Mouse (Mus musculus) neural tube, embryonic 13.5 days (tissue): ENCODE measurements around the gene Patj. TPM values are rescaled to one million over a fixed set of nuclear protein-coding genes. Genes with fewer than 3 reads are reported as not detected.

Experiments
- ATAC-seq: fragments of 200-750 bp; cut with Nextera tagmentation; 2 replicates; pipeline ENCODE4 v1.8.0; 2017; ENCODE audit warnings: low read depth, mild to moderate bottlenecking, moderate TSS enrichment, moderate library complexity
- H3K27ac ChIP-seq: fragments of 300-500 bp; sonication (generic); replicated peaks from 2 replicates; pipeline ENCODE4 v1.5.1; 2015; ENCODE audit warnings: moderate library complexity, mild to moderate bottlenecking, inconsistent platforms
- H3K27me3 ChIP-seq: fragments of 300-500 bp; sonication (generic); 2 replicates; pipeline ENCODE4 v1.6.1; 2015; ENCODE audit warnings: mild to moderate bottlenecking, inconsistent platforms
- H3K36me3 ChIP-seq: fragments of 300-500 bp; sonication (generic); 2 replicates; pipeline ENCODE4 v1.6.1; 2015; ENCODE audit warnings: mild to moderate bottlenecking, inconsistent platforms
- H3K4me1 ChIP-seq: fragments of 300-500 bp; sonication (generic); replicated peaks from 2 replicates; pipeline ENCODE4 v1.6.1; 2015; ENCODE audit warnings: inconsistent platforms
- H3K4me2 ChIP-seq: fragments of 300-500 bp; sonication (generic); 2 replicates; pipeline ENCODE4 v1.6.1; 2015; ENCODE audit warnings: inconsistent platforms, mild to moderate bottlenecking, moderate library complexity
- H3K4me3 ChIP-seq: fragments of 300-500 bp; sonication (generic); 2 replicates; pipeline ENCODE4 v1.5.1; 2015; ENCODE audit warnings: mild to moderate bottlenecking, inconsistent platforms
- H3K9ac ChIP-seq: fragments of 300-500 bp; sonication (generic); 2 replicates; pipeline ENCODE4 v1.6.1; 2015; ENCODE audit warnings: moderate library complexity, mild to moderate bottlenecking, inconsistent platforms
- H3K9me3 ChIP-seq: fragments of 300-500 bp; sonication (generic); 2 replicates; pipeline ENCODE4 v1.6.1; 2016; ENCODE audit warnings: inconsistent platforms
- WGBS: fragments of 180-500 bp; shearing (Covaris S2); methylation state at CpG from one replicate; pipeline ENCODE4 v1.1.7; 2015; 5-methylcytosine and 5-hydroxymethylcytosine counted together
- polyA plus RNA-seq: library from polyadenylated mRNA; unstranded; fragments of >200 nt; fragmentation: Nextera tagmentation; extraction: Ambion mirVana; gene quantifications from 2 replicates; pipeline ENCODE4 v1.2.1, GENCODE M21; 2015

Gene Patj
- polyA plus RNA-seq, 1 experiment from 2014 or later = 4.5 TPM

DNA sequence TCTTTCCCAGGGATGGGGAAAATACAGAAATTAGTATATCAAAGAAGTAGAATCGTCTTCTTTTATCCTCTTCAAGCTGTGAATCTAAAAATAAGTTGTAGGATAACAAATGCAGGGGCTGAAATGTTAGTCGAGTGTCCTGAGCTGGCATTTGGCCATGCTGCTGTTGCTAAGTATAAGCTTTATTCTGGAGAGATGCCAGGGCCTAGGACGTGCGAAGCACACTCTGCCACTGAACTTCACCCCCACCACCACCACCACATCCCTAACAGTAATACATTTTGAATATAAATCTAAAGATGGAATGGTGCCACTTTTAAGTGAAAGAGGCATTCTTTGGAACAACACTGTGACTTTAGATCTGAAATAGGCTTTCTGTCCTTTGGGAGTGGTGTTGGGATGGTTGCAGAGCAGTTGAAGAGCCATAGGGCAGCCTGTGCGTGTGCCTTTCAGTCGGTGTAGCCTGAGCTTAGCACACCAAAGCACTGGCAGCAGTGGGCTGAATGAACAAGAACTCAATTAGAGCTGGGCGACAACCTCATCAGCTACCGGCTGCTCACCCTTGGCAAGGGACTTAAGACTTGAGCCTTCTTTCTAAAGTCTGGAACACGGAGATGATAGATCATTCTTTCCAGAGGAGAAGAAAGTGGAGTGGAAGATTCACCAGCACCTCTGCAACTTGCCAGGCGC lies 168.1 kb downstream of the Patj start:
- H3K4me1 ChIP-seq = peaks cover 6% of the 10 kb centered on the region
- H3K27ac ChIP-seq = no peak overlapping the region
- no peak for ATAC-seq

GRCm38 (mm10) chr4:98564196-98564865 lies 168.7 kb downstream of the Patj start:
- Histone ChIP-seq H3K9me3 (no peaks in the 10 kb centered on the region), H3K4me2 (no peak overlapping the region), H3K4me3 (no peak overlapping the region), H3K9ac (no peak overlapping the region), H3K4me1 (peaks cover 6% of the 10 kb centered on the region), H3K27me3 (no peaks in the 10 kb centered on the region), H3K36me3 (no peaks in the 10 kb centered on the region), H3K27ac (no peak overlapping the region)
- WGBS = 87% methylated on average over 6 of the region's 6 CpGs
- ATAC-seq = no peak

More for the DNA sequence above, 168.1 kb downstream of the Patj start:
- no peaks in the 10 kb centered on the region for H3K9me3 ChIP-seq
- no peaks in the 10 kb centered on the region for H3K27me3 ChIP-seq
- H3K9ac ChIP-seq = no peak overlapping the region
- H3K4me3 ChIP-seq = no peak overlapping the region
- no peaks in the 10 kb centered on the region for H3K36me3 ChIP-seq
- no peak overlapping the region for H3K4me2 ChIP-seq
- WGBS = 64% methylated on average over 10 of the region's 10 CpGs

- 90% methylated on average over 6 of the region's 6 CpGs for WGBS
- no peak overlapping the region for H3K9ac ChIP-seq
Observed at GRCm38 (mm10) chr4:98566741-98567140, 171.2 kb downstream of the Patj start.

GRCm38 (mm10) chr4:98567457-98567856 lies 171.9 kb downstream of the Patj start:
- no peak for ATAC-seq

More at GRCm38 (mm10) chr4:98566741-98567140, 171.2 kb downstream of the Patj start:
- Histone ChIP-seq H3K4me1 (no peaks in the 10 kb centered on the region; the same call in 1 of the 2 replicates), H3K36me3 (no peaks in the 10 kb centered on the region), H3K9me3 (no peaks in the 10 kb centered on the region), H3K27ac (no peak overlapping the region), H3K4me3 (no peak overlapping the region), H3K27me3 (no peaks in the 10 kb centered on the region), H3K4me2 (no peak overlapping the region)
- ATAC-seq = no peak

DNA sequence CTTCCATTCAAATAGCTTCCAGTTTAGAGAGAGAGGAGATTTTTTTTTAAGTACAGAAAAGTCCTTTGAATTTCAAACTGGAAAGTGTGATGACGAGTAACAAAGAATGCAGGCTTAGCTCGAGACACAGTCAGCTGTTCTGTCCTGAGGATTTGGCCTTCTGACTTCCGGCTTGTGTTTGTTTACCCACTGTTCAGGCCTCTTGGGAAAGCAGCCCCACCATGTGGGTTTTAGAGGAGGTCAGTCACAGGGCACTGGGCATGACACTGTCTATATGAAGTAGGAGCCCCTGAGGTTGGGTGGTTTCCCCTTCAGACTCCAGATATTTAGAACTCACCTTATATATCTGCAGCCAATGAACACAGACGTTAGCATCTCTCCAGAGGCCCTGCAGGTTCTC lies 174.3 kb downstream of the Patj start:
- Histone ChIP-seq H3K27ac (no peak overlapping the region), H3K9me3 (no peaks in the 10 kb centered on the region), H3K36me3 (no peaks in the 10 kb centered on the region), H3K9ac (no peak overlapping the region), H3K4me2 (no peak overlapping the region), H3K27me3 (no peaks in the 10 kb centered on the region), H3K4me3 (no peak overlapping the region), H3K4me1 (no peaks in the 10 kb centered on the region)
- ATAC-seq = no peak
- WGBS = 61% methylated on average over 4 of the region's 4 CpGs

More at GRCm38 (mm10) chr4:98567457-98567856, 171.9 kb downstream of the Patj start:
- Histone ChIP-seq H3K4me2 (no peak overlapping the region), H3K27ac (no peak overlapping the region), H3K4me3 (no peak overlapping the region), H3K9me3 (no peaks in the 10 kb centered on the region), H3K27me3 (no peaks in the 10 kb centered on the region), H3K4me1 (no peaks in the 10 kb centered on the region; the same call in 1 of the 2 replicates), H3K36me3 (no peaks in the 10 kb centered on the region), H3K9ac (no peak overlapping the region)
- 95% methylated on average over 9 of the region's 9 CpGs for WGBS

DNA sequence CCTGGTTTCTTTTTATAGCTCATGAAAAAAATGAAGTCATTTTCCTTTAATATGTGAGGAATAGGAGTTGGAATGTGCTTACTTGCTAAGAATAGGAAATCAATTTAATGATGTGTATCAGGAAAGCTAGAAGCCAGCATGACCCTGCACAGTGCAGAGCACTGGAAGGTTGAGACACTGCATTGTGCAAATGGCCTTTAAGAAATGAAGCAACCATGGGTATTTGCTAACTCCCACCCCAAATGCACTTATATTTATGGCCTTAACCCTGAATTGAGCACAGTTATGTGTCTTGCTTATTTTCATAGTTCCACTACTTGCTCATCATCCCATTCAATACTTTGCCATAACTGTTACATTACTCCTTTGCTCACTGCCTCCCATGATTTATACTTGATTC lies 181.7 kb downstream of the Patj start:
- ATAC-seq = 0 out of 2 replicates have a peak, but pooled peaks have one; percentile 52
- 0 out of 2 replicates have a peak overlapping the region, but pooled peaks have one; percentile 77 for H3K27ac ChIP-seq

DNA sequence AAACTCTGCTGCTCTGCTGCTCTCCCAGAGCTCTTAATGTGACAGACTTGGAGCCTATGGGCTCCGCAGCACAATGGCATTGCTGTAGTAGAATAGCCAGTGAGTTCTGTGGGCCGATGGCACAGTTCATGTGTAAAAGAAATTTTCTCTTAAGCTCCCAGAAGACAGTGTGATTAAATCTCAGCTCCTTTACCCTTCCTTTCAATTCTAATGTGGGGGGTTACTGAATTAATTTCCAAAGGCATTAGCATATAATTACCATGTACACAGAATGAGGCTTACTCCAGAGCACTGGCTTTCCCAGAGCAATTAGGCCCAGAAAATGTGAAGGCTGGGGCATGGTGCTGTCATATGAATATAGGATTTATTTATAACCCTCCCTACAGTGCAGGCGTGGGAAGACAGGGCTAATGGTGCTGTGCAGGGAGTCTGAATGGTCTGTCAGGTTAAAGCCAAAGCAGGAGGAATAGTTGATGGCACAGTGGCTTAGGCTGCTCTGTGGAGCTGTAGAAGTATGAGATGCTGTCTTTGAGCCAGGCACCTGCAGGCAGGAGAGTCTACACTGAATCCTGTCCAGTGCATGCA lies 182.5 kb downstream of the Patj start:
- 29% methylated on average over 3 of the region's 3 CpGs for WGBS
- Histone ChIP-seq H3K36me3 (no peaks in the 10 kb centered on the region), H3K9ac (no peak overlapping the region), H3K4me1 (peaks cover 11% of the 10 kb centered on the region), H3K4me3 (no peak overlapping the region), H3K4me2 (no peak overlapping the region), H3K9me3 (no peaks in the 10 kb centered on the region), H3K27me3 (no peaks in the 10 kb centered on the region), H3K27ac (peak overlapping the region; percentile 77)
- peak; percentile 93 for ATAC-seq

More for the DNA sequence above, 181.7 kb downstream of the Patj start:
- Histone ChIP-seq H3K4me3 (no peak overlapping the region), H3K36me3 (no peaks in the 10 kb centered on the region), H3K9ac (no peak overlapping the region), H3K4me1 (peaks cover 11% of the 10 kb centered on the region), H3K4me2 (no peak overlapping the region), H3K27me3 (no peaks in the 10 kb centered on the region), H3K9me3 (no peaks in the 10 kb centered on the region)

DNA sequence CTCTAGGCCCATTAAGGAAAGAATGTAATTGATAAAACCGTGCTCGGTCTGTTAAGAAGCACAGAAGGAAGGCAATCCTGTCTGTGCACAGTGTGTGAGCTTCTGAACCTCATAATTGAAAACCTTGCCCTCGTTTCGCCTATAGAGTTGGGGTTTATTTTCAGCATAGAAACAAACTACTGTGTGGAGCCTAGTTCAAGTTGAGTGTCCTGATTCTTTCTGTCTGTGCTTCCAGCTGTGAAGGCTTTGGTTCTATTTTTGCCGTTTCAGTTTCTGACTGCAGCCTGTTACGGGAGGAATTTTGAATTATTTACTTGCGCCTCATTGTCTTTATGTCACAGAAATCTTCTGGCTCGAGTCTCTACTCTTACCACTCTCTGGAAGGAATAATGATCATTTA lies 185.9 kb downstream of the Patj start:
- ATAC-seq = no peak
- no peaks in the 10 kb centered on the region for H3K36me3 ChIP-seq
- H3K4me2 ChIP-seq = no peak overlapping the region
- H3K4me1 ChIP-seq = peaks cover 11% of the 10 kb centered on the region
- H3K9ac ChIP-seq = no peak overlapping the region
- H3K27ac ChIP-seq = no peak overlapping the region
- no peaks in the 10 kb centered on the region for H3K9me3 ChIP-seq
- no peak overlapping the region for H3K4me3 ChIP-seq
- WGBS = 69% methylated on average over 8 of the region's 8 CpGs
- H3K27me3 ChIP-seq = no peaks in the 10 kb centered on the region

DNA sequence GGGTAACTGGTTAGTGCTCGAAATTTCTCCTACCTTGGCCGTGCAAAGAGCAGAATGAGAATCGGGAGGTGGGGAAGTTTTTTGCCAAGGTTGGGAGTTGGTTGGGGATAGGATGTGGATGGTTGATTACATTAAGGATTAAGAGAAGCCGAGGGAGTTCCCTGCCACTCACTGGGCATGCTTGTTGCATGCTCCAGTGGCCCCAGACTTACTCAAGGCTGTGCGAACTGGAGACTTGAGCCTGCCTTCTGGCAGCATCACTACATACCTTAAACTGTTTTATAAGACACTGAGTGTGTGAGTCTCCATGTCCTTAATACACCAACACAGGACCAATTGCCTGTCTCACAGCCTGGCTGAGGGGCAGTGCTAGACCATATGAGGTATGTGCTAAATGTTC lies 188.4 kb downstream of the Patj start:
- H3K27me3 ChIP-seq = no peaks in the 10 kb centered on the region
- WGBS = 84% methylated on average over 5 of the region's 5 CpGs
- H3K4me2 ChIP-seq = no peak overlapping the region
- H3K9ac ChIP-seq = no peak overlapping the region
- H3K4me1 ChIP-seq = no peaks in the 10 kb centered on the region
- ATAC-seq = no peak
- no peak overlapping the region for H3K27ac ChIP-seq
- no peaks in the 10 kb centered on the region for H3K36me3 ChIP-seq
- H3K4me3 ChIP-seq = no peak overlapping the region
- no peaks in the 10 kb centered on the region for H3K9me3 ChIP-seq

GRCm38 (mm10) chr4:98586303-98586702 lies 190.7 kb downstream of the Patj start:
- Histone ChIP-seq H3K4me2 (no peak overlapping the region), H3K36me3 (no peaks in the 10 kb centered on the region), H3K4me1 (no peaks in the 10 kb centered on the region), H3K27me3 (no peaks in the 10 kb centered on the region), H3K27ac (no peak overlapping the region), H3K9me3 (no peaks in the 10 kb centered on the region), H3K9ac (no peak overlapping the region), H3K4me3 (no peak overlapping the region)
- ATAC-seq = no peak
- 79% methylated on average over 4 of the region's 4 CpGs for WGBS

DNA sequence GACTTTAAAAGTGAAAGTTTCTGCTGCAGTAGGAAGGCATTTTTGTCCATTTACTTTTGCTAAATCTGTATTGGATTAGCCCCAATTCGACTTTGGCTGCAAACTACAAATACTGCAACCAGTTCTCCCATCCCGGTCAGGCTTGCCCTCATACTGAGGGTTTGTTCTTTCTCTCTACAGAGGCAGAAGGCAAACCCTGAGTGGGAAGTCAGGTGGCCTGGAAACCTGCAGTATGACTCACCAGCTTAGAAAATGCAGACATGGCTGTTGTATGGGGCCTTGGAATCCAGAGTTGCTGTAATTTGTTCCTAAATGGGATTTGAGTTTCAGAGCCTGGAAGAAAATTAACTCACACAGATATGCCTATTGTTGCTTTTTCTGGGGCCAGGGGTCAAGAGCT lies 192.1 kb downstream of the Patj start:
- Histone ChIP-seq H3K36me3 (no peaks in the 10 kb centered on the region), H3K4me3 (no peak overlapping the region), H3K27me3 (no peaks in the 10 kb centered on the region), H3K27ac (no peak overlapping the region), H3K9me3 (no peaks in the 10 kb centered on the region), H3K4me1 (no peaks in the 10 kb centered on the region), H3K4me2 (no peak overlapping the region), H3K9ac (no peak overlapping the region)
- ATAC-seq = no peak
- WGBS = 86% methylated on average over 2 of the region's 2 CpGs

GRCm38 (mm10) chr4:98593961-98594360 lies 198.4 kb downstream of the Patj start:
- WGBS = 67% methylated on average over 1 of the region's 1 CpGs
- no peak for ATAC-seq
- Histone ChIP-seq H3K36me3 (no peaks in the 10 kb centered on the region), H3K9me3 (no peaks in the 10 kb centered on the region), H3K9ac (no peak overlapping the region), H3K27me3 (no peaks in the 10 kb centered on the region), H3K27ac (no peak overlapping the region), H3K4me2 (no peak overlapping the region), H3K4me3 (no peak overlapping the region), H3K4me1 (peaks cover 14% of the 10 kb centered on the region)
